Mouse (Mus musculus) liver, embryonic 13.5 days (tissue): ENCODE data around the gene Kcmf1. TPM values are rescaled to one million over a fixed set of nuclear protein-coding genes. Genes with fewer than 3 reads are reported as not detected.
A peak's percentile ranks its signal among the peaks of the same experiment; 100 is the strongest.

Source experiments
- ATAC-seq: fragments of 200-750 bp; cut with Nextera tagmentation; 2 replicates; pipeline ENCODE4 v1.8.0; 2017; ENCODE audit warnings: low read depth, mild to moderate bottlenecking, moderate number of reproducible peaks, moderate library complexity
- DNase-seq: peaks from one replicate; pipeline ENCODE4 v3.0.0; 2022
- H3K27ac ChIP-seq: fragments of 300-500 bp; sonication (generic); 2 replicates; pipeline ENCODE4 v1.5.1; 2015; ENCODE audit warnings: moderate library complexity, mild to moderate bottlenecking, inconsistent platforms
- H3K27me3 ChIP-seq: fragments of 300-500 bp; sonication (generic); 2 replicates; pipeline ENCODE4 v1.6.1; 2015; ENCODE audit warnings: mild to moderate bottlenecking, inconsistent platforms
- H3K36me3 ChIP-seq: fragments of 300-500 bp; sonication (generic); 2 replicates; pipeline ENCODE4 v1.6.1; 2015; ENCODE audit warnings: mild to moderate bottlenecking, inconsistent platforms
- H3K4me1 ChIP-seq: fragments of 300-500 bp; sonication (generic); replicated peaks from 2 replicates; pipeline ENCODE4 v1.6.1; 2015; ENCODE audit warnings: inconsistent platforms
- H3K4me2 ChIP-seq: fragments of 300-500 bp; sonication (generic); 2 replicates; pipeline ENCODE4 v1.6.1; 2015; ENCODE audit warnings: inconsistent platforms, mild to moderate bottlenecking, moderate library complexity
- H3K4me3 ChIP-seq: fragments of 300-500 bp; sonication (generic); replicated peaks from 2 replicates; pipeline ENCODE4 v1.5.1; 2015; ENCODE audit warnings: mild to moderate bottlenecking, inconsistent platforms
- H3K9ac ChIP-seq: fragments of 300-500 bp; sonication (generic); 2 replicates; pipeline ENCODE4 v1.6.1; 2015; ENCODE audit warnings: mild to moderate bottlenecking, inconsistent platforms
- H3K9me3 ChIP-seq: fragments of 300-500 bp; sonication (generic); replicated peaks from 2 replicates; pipeline ENCODE4 v1.6.1; 2016; ENCODE audit warnings: inconsistent platforms
- WGBS: fragments of 180-500 bp; shearing (Covaris S2); methylation state at CpG from one replicate; pipeline ENCODE4 v1.1.7; 2015; ENCODE audit not compliant: insufficient replicate concordance; 5-methylcytosine and 5-hydroxymethylcytosine counted together
- polyA plus RNA-seq: library from polyadenylated mRNA; unstranded; fragments of >200 nt; fragmentation: Nextera tagmentation; extraction: Ambion mirVana; gene quantifications from 2 replicates; pipeline ENCODE4 v1.2.1, GENCODE M21; 2015

The Kcmf1 gene
- polyA plus RNA-seq, 1 experiment from 2014 or later = 33.4 TPM

GRCm38 (mm10) chr6:72926031-72926430, 26.3 kb upstream of the Kcmf1 start:
- no peak overlapping the region for H3K9ac ChIP-seq
- H3K27me3 ChIP-seq = no peaks in the 10 kb centered on the region
- H3K27ac ChIP-seq = no peak overlapping the region
- peaks cover 6% of the 10 kb centered on the region for H3K4me1 ChIP-seq
- no peak for ATAC-seq
- H3K4me2 ChIP-seq = no peak overlapping the region
- 60% methylated on average over 4 of the region's 4 CpGs for whole genome bisulfite sequencing
- DNase-seq = no peak
- H3K4me3 ChIP-seq = no peak overlapping the region
- no peaks in the 10 kb centered on the region for H3K9me3 ChIP-seq
- H3K36me3 ChIP-seq = no peaks in the 10 kb centered on the region

- DNase-seq = no peak
- Histone ChIP-seq H3K4me2 (no peak overlapping the region), H3K9me3 (no peaks in the 10 kb centered on the region), H3K4me1 (peaks cover 6% of the 10 kb centered on the region), H3K36me3 (no peaks in the 10 kb centered on the region), H3K27ac (no peak overlapping the region), H3K9ac (no peak overlapping the region), H3K27me3 (no peaks in the 10 kb centered on the region), H3K4me3 (no peak overlapping the region)
- WGBS = 72% methylated on average over 8 of the region's 8 CpGs
- ATAC-seq = no peak
Measured at GRCm38 (mm10) chr6:72923381-72923780, 23.6 kb upstream of the Kcmf1 start.

GRCm38 (mm10) chr6:72921081-72921480, 21.3 kb upstream of the Kcmf1 start:
- H3K9ac ChIP-seq = no peak overlapping the region
- H3K4me2 ChIP-seq = no peak overlapping the region
- H3K36me3 ChIP-seq = no peaks in the 10 kb centered on the region
- DNase-seq (no peak), ATAC-seq (no peak)
- no peaks in the 10 kb centered on the region for H3K4me1 ChIP-seq
- no peak overlapping the region for H3K27ac ChIP-seq
- no peaks in the 10 kb centered on the region for H3K27me3 ChIP-seq
- H3K9me3 ChIP-seq = no peaks in the 10 kb centered on the region
- WGBS = 82% methylated on average over 3 of the region's 3 CpGs
- H3K4me3 ChIP-seq = no peak overlapping the region

GRCm38 (mm10) chr6:72918510-72919033, 18.8 kb upstream of the Kcmf1 start:
- Histone ChIP-seq H3K27me3 (no peaks in the 10 kb centered on the region), H3K9me3 (no peaks in the 10 kb centered on the region), H3K27ac (no peak overlapping the region), H3K36me3 (no peaks in the 10 kb centered on the region), H3K4me1 (no peaks in the 10 kb centered on the region), H3K9ac (no peak overlapping the region), H3K4me2 (no peak overlapping the region), H3K4me3 (no peak overlapping the region)
- DNase-seq = no peak
- WGBS = 54% methylated on average over 9 of the region's 9 CpGs
- no peak for ATAC-seq

GRCm38 (mm10) chr6:72916330-72916729, 16.6 kb upstream of the Kcmf1 start:
- Histone ChIP-seq H3K4me3 (no peak overlapping the region), H3K9ac (no peak overlapping the region), H3K27me3 (no peaks in the 10 kb centered on the region), H3K27ac (no peak overlapping the region), H3K9me3 (no peaks in the 10 kb centered on the region), H3K36me3 (no peaks in the 10 kb centered on the region), H3K4me2 (no peak overlapping the region), H3K4me1 (no peaks in the 10 kb centered on the region)
- WGBS = 64% methylated on average over 7 of the region's 7 CpGs
- ATAC-seq (no peak), DNase-seq (no peak)

GRCm38 (mm10) chr6:72914087-72914749, 14.4 kb upstream of the Kcmf1 start:
- no peak overlapping the region for H3K4me2 ChIP-seq
- H3K36me3 ChIP-seq = no peaks in the 10 kb centered on the region
- H3K9me3 ChIP-seq = no peaks in the 10 kb centered on the region
- H3K4me3 ChIP-seq = no peak overlapping the region
- ATAC-seq (no peak), DNase-seq (no peak)
- H3K27ac ChIP-seq = no peak overlapping the region
- H3K4me1 ChIP-seq = no peaks in the 10 kb centered on the region
- no peaks in the 10 kb centered on the region for H3K27me3 ChIP-seq
- WGBS = 58% methylated on average over 6 of the region's 6 CpGs
- H3K9ac ChIP-seq = no peak overlapping the region

DNA sequence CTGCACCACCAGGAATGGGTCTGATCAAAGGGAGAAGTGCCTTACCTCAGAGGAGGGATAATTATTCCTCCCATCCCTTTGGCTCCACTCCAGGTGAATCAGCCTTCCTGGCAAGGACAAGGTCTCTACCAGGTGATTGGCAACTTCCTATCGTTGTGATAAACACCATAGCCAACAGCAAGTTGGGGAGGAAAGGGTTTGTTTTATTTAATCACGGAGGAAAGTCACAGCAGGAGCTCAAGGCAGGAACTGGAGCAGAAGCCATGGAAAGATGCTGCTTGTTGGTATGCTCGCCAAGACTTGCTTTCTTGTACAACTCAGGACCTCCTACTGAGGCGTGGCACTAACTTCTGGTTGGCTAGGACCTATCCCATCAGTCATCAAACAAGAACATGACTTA, 11.5 kb upstream of the Kcmf1 start:
- Histone ChIP-seq H3K27me3 (no peaks in the 10 kb centered on the region), H3K9ac (no peak overlapping the region), H3K9me3 (no peaks in the 10 kb centered on the region), H3K27ac (no peak overlapping the region), H3K4me3 (no peak overlapping the region), H3K4me1 (no peaks in the 10 kb centered on the region), H3K4me2 (no peak overlapping the region), H3K36me3 (no peaks in the 10 kb centered on the region)
- 44% methylated on average over 4 of the region's 4 CpGs for WGBS
- no peak for DNase-seq
- ATAC-seq = no peak

DNA sequence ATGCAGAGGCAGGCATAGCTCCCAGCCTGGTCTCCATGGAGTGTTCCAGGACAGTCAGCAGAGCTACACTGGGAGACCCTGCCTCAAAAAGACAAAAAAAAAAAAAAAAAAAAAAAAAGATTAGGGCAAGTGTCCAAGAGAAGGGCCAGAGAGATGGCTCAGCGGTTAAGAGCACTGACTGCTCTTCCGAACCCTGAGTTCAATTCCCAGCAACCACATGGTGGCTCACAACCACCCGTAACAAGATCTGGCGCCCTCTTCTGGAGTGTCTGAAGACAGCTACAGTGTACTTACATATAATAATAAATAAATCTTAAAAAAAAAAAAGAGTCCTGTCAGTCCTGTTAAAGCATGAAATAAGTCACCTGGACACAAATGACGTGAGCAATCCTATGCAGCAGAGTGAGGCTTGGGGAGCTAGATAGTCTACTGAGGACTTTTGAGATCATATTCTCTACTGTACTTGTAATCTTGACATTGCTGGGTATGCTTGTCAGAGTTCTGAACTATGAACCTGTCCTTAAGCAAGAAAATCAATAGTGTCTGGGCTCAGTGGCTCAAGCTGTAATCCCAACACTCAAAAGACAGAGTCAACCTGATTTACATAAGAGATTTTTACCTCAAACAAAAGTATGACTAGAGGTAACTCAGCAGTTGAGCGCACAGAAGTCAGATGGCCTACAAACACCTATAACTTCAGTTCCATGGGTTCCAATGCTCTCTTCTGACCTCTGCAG, 2.6 kb upstream of the Kcmf1 start:
- Histone ChIP-seq H3K4me2 (no peak overlapping the region), H3K27ac (no peak overlapping the region), H3K9ac (no peak overlapping the region), H3K36me3 (no peaks in the 10 kb centered on the region), H3K9me3 (no peaks in the 10 kb centered on the region), H3K4me3 (no peak overlapping the region), H3K27me3 (no peaks in the 10 kb centered on the region), H3K4me1 (peaks cover 18% of the 10 kb centered on the region)
- 71% methylated on average over 6 of the region's 6 CpGs for WGBS
- DNase-seq (no peak), ATAC-seq (no peak)

DNA sequence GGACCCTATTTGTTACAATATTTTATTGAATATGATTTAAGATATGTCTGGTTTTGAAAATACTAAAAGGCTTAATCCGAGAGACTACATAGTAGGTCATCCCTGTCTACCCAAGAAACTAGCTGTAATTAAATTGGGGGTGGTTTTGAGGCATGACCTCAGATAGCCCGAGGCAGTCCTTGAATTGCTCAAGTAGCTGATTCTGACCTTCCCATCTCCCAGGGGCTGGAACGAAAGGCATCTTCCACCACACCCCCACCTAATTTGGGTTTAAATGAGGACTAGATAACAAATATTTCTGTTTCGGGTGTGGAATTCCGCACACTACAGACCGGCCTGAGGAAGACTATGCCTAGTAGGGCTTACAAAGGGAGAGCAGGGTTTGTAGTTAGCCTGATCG, 1.2 kb upstream of the Kcmf1 start:
- no peak for ATAC-seq

DNA sequence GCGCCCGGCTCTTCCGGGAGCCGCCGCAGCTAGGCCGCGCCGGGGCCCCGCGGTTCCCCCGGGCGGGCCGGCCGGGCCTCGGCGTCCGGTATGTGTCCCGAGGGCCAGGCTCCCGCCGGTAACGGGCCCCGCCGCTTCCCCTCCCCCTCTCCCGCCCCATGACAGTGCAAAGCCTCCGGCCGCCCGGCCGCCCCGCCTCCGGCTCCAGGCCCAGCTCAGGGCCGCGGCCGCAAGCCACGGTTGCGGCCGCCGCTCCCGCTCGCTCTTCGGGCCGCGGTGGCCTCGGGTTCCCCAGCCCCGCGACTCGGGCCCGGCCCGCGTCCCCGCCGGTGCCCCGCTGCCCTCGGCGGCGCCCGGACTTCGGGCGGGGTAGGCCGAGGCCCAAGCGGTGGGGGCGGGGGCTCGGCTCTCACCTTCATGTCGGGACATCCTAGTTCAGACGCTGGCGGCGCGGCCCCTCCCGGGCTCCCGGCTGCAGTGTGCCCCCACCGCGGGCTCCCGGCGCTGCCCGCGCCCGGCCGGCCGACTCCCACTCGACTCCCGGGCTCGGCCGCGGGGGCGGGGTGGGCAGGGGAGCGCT, 488 bp downstream of the Kcmf1 start:
- peak overlapping the region; percentile 96 for H3K4me3 ChIP-seq
- no peaks in the 10 kb centered on the region for H3K9me3 ChIP-seq
- H3K9ac ChIP-seq = peak overlapping the region; percentile 98
- no peaks in the 10 kb centered on the region for H3K27me3 ChIP-seq
- DNase-seq = peak; percentile 47
- peaks cover 8% of the 10 kb centered on the region; the same call in 1 of the 2 replicates for H3K36me3 ChIP-seq
- ATAC-seq = peak; percentile 82
- H3K4me1 ChIP-seq = peaks cover 45% of the 10 kb centered on the region
- H3K27ac ChIP-seq = peak overlapping the region; percentile 99
- under 1% methylated on average over 77 of the region's 85 CpGs for WGBS
- peak overlapping the region; percentile 99 for H3K4me2 ChIP-seq

More for the DNA sequence above, 1.2 kb upstream of the Kcmf1 start:
- DNase-seq = no peak
- Histone ChIP-seq H3K36me3 (peaks cover 8% of the 10 kb centered on the region; the same call in 1 of the 2 replicates), H3K9ac (peak overlapping the region; percentile 98), H3K27ac (peak overlapping the region; percentile 99), H3K4me1 (peaks cover 33% of the 10 kb centered on the region), H3K4me2 (peak overlapping the region; percentile 99), H3K4me3 (peak overlapping the region; percentile 96), H3K27me3 (no peaks in the 10 kb centered on the region), H3K9me3 (no peaks in the 10 kb centered on the region)
- 50% methylated on average over 7 of the region's 7 CpGs for WGBS
